Comparison of ENCODE assay signal across 8 mouse cellular contexts in the genomic region with DNA sequence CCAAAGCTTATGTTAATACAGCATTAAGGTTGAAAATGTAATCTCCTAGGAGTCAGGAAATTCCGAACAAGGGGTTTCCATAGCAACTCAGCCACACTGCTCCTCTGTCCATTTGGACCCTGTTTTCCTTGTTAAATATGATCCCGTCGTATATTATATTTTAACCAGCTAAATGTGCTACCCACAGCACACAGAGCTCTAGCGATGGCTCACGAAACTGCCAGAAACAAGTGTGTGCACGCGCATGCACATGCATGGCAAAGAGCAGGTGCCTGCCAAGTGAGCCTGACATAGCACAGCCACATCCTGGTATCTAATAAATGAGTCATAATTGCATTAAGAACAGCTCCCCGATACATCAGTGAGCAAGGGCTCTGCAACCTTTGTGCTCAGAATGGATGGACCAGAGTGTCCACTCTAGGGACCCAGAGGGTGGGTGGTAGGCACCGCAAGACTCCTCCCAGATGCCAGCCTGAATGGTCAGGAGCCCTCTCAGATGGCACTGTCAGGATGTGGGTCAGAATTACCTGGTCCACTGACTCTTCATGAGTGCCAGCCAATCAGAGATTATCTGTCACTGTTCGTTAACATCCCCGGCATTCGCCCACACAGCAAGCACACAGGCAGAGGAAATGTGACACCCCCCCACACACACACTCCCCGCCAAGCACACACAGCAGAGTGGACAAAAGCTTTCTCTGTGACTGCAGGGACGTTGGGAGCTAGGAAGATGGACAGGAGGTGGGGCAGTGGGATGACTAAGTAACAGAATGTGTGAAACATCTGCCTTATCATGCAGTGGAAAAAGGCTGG.
DNase-seq lines count a peak whose midpoint lies in the region; ATAC-seq and TF ChIP-seq lines count a peak whose summit lies in the region.
"Had no signal": no experiment of that assay in that cellular context is flagged by ENCODE, and none has a peak within 500 bp of the region (broad histone marks: within the 10 kb centered on the region; RNA-seq: fewer than 3 reads in every experiment).

No protein-coding gene starts in this region.

- H3K4me3 ChIP-seq in heart, embryonic 10.5 days = no peak overlapping the region
- H3K4me3 ChIP-seq in kidney, embryonic 16.5 days (ENCODE audit: low read length) = no peak overlapping the region
- no peak overlapping the region for H3K4me3 ChIP-seq in limb, embryonic 14.5 days (replicated peaks; ENCODE audit: low read length)

- WGBS in heart, embryonic 10.5 days = 53% methylated on average over 14 of the region's 14 CpGs
- WGBS in kidney, embryonic 16.5 days = 30% methylated on average over 14 of the region's 14 CpGs
- 28% methylated on average over 14 of the region's 14 CpGs for WGBS in limb, embryonic 14.5 days

- H3K9me3 ChIP-seq in heart, embryonic 10.5 days = no peaks in the 10 kb centered on the region
- H3K9me3 ChIP-seq in kidney, embryonic 16.5 days (ENCODE audit: low read length) = no peaks in the 10 kb centered on the region
- peaks cover 4% of the 10 kb centered on the region; the same call in 1 of the 2 replicates for H3K9me3 ChIP-seq in limb, embryonic 14.5 days (ENCODE audit: control insufficient read depth, low read length)

- no peak for TF ChIP-seq POLR2A in brain, embryonic 14.5 days (IDR thresholded peaks at IDR 0.05; ENCODE audit: borderline replicate concordance, extremely low read depth, insufficient read depth, insufficient read length, poor library complexity, severe bottlenecking)
- no peak for TF ChIP-seq POLR2A in limb, embryonic 14.5 days (IDR thresholded peaks at IDR 0.05; ENCODE audit: borderline replicate concordance, extremely low read depth, insufficient read depth, insufficient read length)

- peak overlapping the region; percentile 10; the same call in 1 of the 2 replicates for H3K4me2 ChIP-seq in kidney, embryonic 16.5 days (replicated peaks; ENCODE audit: low read depth, low read length)
- 0 out of 2 replicates have a peak overlapping the region, but pooled peaks have one; percentile 0 for H3K4me2 ChIP-seq in limb, embryonic 14.5 days (replicated peaks; ENCODE audit: low read depth, low read length, severe bottlenecking)

- H3K4me1 ChIP-seq in heart, embryonic 10.5 days = peaks cover 42% of the 10 kb centered on the region
- H3K4me1 ChIP-seq in kidney, embryonic 16.5 days (ENCODE audit: insufficient read depth, low read length) = peaks cover 28% of the 10 kb centered on the region
- H3K4me1 ChIP-seq in limb, embryonic 14.5 days (ENCODE audit: control insufficient read depth, insufficient read depth, low read length) = peaks cover 37% of the 10 kb centered on the region

- no peaks in the 10 kb centered on the region for H3K36me3 ChIP-seq in heart, embryonic 10.5 days
- no peaks in the 10 kb centered on the region for H3K36me3 ChIP-seq in kidney, embryonic 16.5 days (ENCODE audit: insufficient read depth, low read length)
- no peaks in the 10 kb centered on the region for H3K36me3 ChIP-seq in limb, embryonic 14.5 days (ENCODE audit: control insufficient read depth, insufficient read depth, low read length)

- H3K27me3 ChIP-seq in heart, embryonic 10.5 days (ENCODE audit: insufficient read depth, poor library complexity, severe bottlenecking) = peaks cover 16% of the 10 kb centered on the region; the same call in 1 of the 2 replicates
- no peaks in the 10 kb centered on the region for H3K27me3 ChIP-seq in kidney, embryonic 16.5 days (ENCODE audit: insufficient read depth, low read length)
- H3K27me3 ChIP-seq in limb, embryonic 14.5 days (ENCODE audit: control insufficient read depth, insufficient read depth, low read length) = no peaks in the 10 kb centered on the region

- H3K9ac ChIP-seq in kidney, embryonic 16.5 days (replicated peaks; ENCODE audit: low read length) = peak overlapping the region; percentile 24
- H3K9ac ChIP-seq in limb, embryonic 14.5 days (ENCODE audit: low read depth, low read length, severe bottlenecking) = no peak overlapping the region

- ATAC-seq in kidney, embryonic 16.5 days (ENCODE audit: low FRiP score, low TSS enrichment) = peak; percentile 73
- peak; percentile 84 for ATAC-seq in limb, embryonic 14.5 days (ENCODE audit: low FRiP score, low read depth)

- H3K27ac ChIP-seq in heart, embryonic 10.5 days = peak overlapping the region; percentile 72; the same call in 1 of the 2 replicates
- H3K27ac ChIP-seq in kidney, embryonic 16.5 days (ENCODE audit: low read length) = peak overlapping the region; percentile 80
- H3K27ac ChIP-seq in limb, embryonic 14.5 days (replicated peaks; ENCODE audit: low read depth, low read length) = peak overlapping the region; percentile 71; the same call in 1 of the 2 replicates
- H3K27ac ChIP-seq: macrophage had no signal

- no peak for TF ChIP-seq CTCF in brain, embryonic 14.5 days (IDR thresholded peaks at IDR 0.05; ENCODE audit: borderline replicate concordance, extremely low read depth, insufficient read depth, insufficient read length)

- peak; percentile 82 for DNase-seq in brain, embryonic 14.5 days (ENCODE audit: low read depth)
- DNase-seq in embryo, embryonic 10.5 days (ENCODE audit: low spot score) = peak; percentile 53
- DNase-seq in heart, embryonic 10.5 days (ENCODE audit: low spot score) = peak; percentile 84
- DNase-seq in limb, embryonic 14.5 days (ENCODE audit: low spot score) = peak; percentile 83
- peak; percentile 28 for DNase-seq in right cerebral cortex, postnatal 14 days
- DNase-seq in yolk sac, embryonic 10.5 days (ENCODE audit: low spot score) = no peak
